Mouse (Mus musculus) layer of hippocampus, postnatal 14 days (tissue): ENCODE measurements at regions not wholly inside any gene's neighbourhood (a gene's known extent, or its start where the extent isn't known, plus 50 kb on each side); places are given as distances from the start of the nearest gene placed in this dataset.
"Not testable (repeated sequence)": the region's sequence is repeated elsewhere in the genome, so short reads cannot be mapped to it uniquely, and the experiment has no call there.

Experiments used
- DNase-seq, 2 experiments: peaks; one replicate each; pipeline ENCODE4 v3.0.0; 2021 to 2022; ENCODE audit warnings: low spot score in 2 of 2, mixed read lengths in 1 of 2

DNA sequence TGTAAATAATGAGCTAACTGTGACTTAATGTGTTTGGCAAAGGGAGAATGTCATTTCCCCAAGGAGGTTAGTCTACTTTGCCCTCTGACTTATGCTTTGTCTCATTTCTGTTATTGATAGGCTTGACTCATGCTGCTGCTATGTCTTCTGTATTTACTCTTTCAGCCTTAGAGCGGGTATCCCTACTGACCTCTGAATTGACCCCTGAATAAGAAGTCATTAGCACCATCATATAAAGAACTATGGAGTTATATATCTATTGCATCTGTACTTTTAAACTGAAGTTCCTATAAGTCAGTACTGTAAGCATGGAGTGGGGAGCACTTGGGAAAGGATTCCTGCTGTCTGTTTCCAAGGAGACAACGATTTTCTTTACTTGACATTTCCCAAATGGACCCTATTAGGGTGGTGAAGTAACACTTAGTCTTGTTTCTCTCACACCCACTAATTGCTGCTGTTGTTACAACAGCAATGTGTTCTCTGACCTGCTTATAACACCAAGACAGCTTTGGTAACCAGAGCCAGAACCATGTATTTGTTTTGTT is 75.3 kb upstream of the Cwc22 start:
- DNase-seq, result no peak

DNA sequence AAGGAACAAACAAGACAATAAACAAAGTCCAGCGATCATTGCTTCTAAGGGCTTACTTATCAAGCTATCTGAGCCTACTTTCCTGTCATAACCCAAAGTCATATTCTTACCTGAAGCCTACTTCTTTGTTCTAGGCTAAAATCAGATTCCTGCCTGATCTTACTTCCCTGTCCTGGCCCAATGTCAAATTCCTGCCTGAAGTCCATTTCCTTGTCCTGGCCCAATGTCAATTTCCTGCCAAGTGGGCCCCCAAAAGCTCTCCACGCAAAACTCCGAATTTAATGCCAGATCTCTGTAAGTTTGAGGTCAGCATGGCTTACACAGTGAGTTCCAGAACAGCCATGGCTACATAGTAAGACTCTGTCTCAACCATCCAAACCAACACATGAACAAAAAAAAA is 74.3 kb upstream of the Cwc22 start:
- DNase-seq, result no peak

DNA sequence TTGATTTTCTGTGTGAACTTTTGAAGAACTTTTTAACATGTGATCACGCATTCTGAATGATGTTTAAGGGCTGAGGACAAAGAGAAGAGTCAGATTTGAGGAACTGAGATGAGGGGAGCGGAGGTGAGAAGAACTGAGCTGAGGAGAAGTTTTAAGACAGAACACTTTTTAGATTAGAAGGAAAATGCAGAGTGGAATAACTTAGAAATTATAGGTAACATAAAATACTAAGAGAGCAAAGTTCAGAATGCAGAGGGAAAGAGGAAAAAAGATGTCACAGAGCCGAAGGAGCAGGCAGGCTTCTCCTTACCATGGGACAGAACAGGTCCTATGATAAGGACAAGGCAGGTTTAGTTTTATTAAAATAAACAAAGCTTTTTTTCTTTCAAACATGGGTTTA is 73.7 kb upstream of the Cwc22 start:
- DNase-seq, result no peak

DNA sequence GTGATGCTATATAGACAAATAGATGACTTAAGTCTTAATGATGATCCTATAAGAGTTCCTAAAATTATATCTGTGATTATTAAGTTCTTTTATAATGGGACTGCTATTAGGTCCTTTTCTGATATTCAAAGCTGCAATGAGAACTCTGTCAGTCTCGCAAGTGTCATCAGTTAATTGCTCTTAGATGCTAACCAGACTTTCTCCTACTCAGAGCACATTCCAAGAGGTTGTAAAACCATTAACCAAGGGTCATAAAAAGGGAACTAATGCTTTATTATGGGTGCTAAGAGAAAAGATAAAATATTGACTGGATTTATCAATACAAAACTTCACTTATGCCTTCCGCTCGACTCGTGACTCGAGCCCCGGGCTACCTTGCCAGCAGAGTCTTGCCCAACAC is 66.3 kb upstream of the Cwc22 start:
- DNase-seq, result not testable (repeated sequence)

DNA sequence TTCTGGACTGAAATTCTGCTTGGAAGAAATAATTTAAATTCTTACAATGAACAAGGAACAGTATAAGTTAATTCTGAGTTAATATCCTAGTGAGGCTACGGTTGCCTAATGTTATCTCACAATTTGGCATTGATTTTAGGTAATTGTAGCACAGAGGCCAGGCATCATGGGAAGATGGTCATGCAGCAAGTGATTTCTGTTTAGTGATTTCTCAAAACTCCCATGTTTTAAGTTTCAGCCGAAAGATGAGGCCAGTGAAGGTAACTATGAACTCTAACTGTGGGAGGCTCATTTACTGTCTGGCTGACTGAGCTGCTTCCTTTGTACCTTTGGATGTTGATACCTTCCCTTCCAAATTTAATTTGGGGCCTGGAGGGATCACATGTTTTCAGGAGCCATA is 65.6 kb upstream of the Cwc22 start:
- no peak for DNase-seq

DNA sequence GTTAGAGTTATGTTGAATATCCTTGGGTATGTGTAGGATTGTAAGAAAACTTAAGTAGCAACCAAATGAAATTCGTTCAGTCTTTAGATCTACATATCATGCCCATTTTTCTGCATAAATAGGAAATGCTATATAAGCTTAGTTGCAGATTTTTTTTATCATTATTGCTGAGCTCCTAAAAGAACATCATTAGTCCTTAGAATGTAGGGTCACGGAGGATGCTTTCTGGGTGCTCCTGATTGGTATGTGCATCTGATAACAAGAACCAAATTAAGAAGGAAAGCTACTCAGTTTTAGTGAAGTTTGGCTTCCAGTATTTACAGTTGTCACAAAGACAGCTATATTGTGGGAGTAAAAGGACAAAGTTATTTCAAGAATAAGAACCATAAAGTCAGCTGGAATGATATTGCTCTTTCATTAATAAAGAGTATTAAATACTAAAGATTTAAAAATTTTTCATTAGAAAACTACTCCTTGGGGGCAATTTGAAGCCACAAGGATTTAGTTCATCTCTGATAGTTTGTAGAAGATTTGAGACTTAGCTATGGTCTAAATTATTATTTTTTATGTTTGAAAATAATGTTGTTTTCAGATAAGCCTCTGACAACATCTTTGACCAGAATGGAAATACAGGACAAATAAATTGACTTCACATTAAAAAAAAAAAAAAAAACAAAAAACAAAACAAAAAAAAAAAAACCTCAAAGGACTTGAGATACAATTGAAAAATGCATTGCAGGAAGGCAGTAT is 65.1 kb upstream of the Cwc22 start:
- DNase-seq, result no peak

DNA sequence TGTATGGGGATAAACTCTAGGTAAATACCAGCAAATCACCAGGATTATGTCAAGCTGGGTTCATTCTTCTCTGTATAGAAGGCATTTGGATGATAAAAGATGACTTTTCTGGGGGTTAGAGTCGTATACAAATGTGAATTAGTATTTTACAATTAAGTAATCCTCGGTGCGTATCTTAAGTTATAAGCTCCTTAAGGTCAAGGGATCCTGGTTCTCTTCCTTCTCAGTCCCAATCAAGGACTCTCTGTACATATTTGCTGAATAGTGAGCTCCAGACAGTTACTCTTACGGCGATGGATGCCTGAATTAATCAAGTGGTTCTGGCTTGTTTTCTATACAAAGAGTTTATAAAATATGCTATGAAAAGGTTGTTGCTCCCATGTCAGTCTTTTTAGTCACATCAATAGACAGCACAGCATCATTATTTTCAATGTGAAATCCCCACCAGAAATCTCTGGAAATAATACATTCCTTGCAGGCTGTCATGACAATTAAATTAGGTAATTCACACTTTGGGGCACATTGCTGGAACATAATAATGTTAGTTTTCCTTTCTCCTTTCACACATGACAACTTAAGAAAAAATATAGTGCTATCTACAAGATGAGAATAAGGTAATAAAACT is 64.0 kb upstream of the Cwc22 start:
- DNase-seq, result no peak

DNA sequence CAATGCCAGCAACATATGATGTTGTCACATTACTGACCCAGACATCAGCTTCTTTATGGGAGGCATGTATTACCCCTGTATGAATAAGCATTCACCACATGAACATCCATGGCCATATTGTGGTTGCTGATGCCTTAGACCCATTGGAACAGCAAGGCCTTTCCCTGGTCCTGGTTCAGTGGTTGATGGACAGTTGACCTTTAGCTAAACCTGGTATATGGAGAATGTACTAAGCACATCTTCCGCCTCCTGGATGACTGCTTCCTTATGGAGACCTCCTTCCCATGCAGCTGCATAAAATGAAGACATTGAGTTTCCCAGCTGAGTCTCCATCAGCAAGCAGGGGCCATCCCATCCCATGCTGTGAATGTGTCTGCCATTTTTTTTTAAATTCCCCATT is 61.9 kb upstream of the Cwc22 start:
- DNase-seq, result no peak

DNA sequence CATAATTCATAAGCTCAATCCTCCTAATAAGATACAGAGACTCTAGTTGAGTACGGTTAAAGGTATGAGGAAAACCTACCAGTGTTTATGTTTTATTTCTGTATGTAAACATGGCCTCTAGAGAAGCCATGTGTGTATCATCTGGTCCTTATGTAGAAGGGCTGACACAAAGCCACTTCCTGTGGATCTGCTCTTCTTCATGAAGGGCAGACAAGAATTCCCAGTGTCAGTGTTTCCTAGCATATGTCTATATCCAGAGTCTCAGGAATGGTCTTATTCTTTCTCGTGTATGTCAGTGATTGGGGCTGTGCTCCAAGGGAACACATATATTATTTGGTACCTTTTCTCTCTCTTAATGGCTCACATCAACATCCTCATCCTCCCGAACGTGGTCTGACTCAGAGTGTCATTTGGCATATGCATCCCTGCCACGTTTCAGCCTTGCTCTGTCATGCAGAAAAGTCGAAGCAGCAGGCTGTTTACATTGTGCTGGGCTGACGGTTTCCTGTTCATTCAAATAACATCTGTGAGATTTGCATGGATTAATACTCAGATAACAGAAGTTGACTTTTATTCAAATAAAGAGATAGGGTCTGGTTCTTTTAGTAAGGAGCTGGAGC is 59.3 kb upstream of the Cwc22 start:
- DNase-seq, result no peak

DNA sequence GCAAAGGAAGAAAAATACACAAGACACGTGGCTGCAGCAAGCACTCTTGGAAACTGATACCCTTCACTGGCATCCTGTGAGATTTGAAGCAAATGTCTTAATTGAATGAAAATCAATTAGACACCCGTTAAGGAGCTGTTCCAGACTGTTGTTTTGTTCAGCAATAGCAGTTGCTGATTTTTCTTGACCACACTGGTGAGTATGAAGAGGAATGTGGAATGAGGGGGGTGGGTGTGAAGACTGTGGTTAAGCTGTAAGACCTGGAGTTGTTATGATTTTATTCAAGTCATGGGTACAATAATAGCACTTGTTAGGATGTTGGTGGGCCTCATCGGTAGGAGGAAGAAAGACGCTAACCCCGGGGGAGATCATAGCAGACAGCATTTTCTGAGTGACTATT is 58.3 kb upstream of the Cwc22 start:
- DNase-seq, result no peak
